Comparison of ENCODE assay signal across 19 mouse cellular contexts in genomic region chrX:75814958-75815357, GRCm38 (mm10).
DNase-seq lines count a peak whose midpoint lies in the region; ATAC-seq and TF ChIP-seq lines count a peak whose summit lies in the region.
"Had no signal": no experiment of that assay in that cellular context is flagged by ENCODE, and none has a peak within 500 bp of the region (broad histone marks: within the 10 kb centered on the region; RNA-seq: fewer than 3 reads in every experiment).

No protein-coding gene starts in this region.

- 76% methylated on average over 2 of the region's 2 CpGs for WGBS in hindbrain, postnatal 0 days
- 66% methylated on average over 2 of the region's 2 CpGs for WGBS in hindbrain, embryonic 16.5 days

- H3K4me2 ChIP-seq in hindbrain, postnatal 0 days (ENCODE audit: low read depth, low read length): no peak overlapping the region
- H3K4me2 ChIP-seq in hindbrain, embryonic 16.5 days (ENCODE audit: low read length): no peak overlapping the region
- H3K4me2 ChIP-seq: embryonic facial prominence, embryonic 13.5 days; hindbrain, embryonic 14.5 days; midbrain, embryonic 15.5 days had no signal

- ATAC-seq in hindbrain, postnatal 0 days: no peak
- no peak for ATAC-seq in hindbrain, embryonic 16.5 days
- no peak for ATAC-seq in monocyte, adult 5-6 weeks (replicated peaks; ENCODE audit: insufficient number of reproducible peaks, low FRiP score, low TSS enrichment, poor library complexity, severe bottlenecking)
- ATAC-seq: midbrain, embryonic 15.5 days had no signal

- peak; percentile 17 for TF ChIP-seq CTCF in hindbrain, postnatal 0 days (IDR thresholded peaks at IDR 0.05; ENCODE audit: low read depth)

- no peaks in the 10 kb centered on the region for H3K9me3 ChIP-seq in hindbrain, postnatal 0 days (ENCODE audit: low read length)
- no peaks in the 10 kb centered on the region for H3K9me3 ChIP-seq in hindbrain, embryonic 16.5 days (ENCODE audit: control insufficient read depth, low read length)
- H3K9me3 ChIP-seq: embryonic facial prominence, embryonic 13.5 days; midbrain, embryonic 15.5 days had no signal

- no peaks in the 10 kb centered on the region for H3K4me1 ChIP-seq in hindbrain, postnatal 0 days (ENCODE audit: insufficient read depth, low read length)
- no peaks in the 10 kb centered on the region for H3K4me1 ChIP-seq in hindbrain, embryonic 16.5 days (ENCODE audit: control insufficient read depth, insufficient read depth, low read depth, low read length)
- H3K4me1 ChIP-seq: embryonic facial prominence, embryonic 13.5 days; midbrain, embryonic 15.5 days had no signal

- H3K4me3 ChIP-seq in hindbrain, postnatal 0 days (ENCODE audit: low read length): no peak overlapping the region
- H3K4me3 ChIP-seq in hindbrain, embryonic 16.5 days (ENCODE audit: low read length): no peak overlapping the region
- H3K4me3 ChIP-seq: embryonic facial prominence, embryonic 13.5 days; midbrain, embryonic 15.5 days had no signal

- H3K27ac ChIP-seq in hindbrain, postnatal 0 days: no peak overlapping the region
- no peak overlapping the region for H3K27ac ChIP-seq in hindbrain, embryonic 16.5 days (ENCODE audit: low read depth, low read length)
- H3K27ac ChIP-seq: embryonic facial prominence, embryonic 13.5 days; hindbrain, embryonic 14.5 days; midbrain, embryonic 15.5 days had no signal

- H3K9ac ChIP-seq in hindbrain, postnatal 0 days (replicated peaks; ENCODE audit: low read length): no peak overlapping the region
- H3K9ac ChIP-seq in hindbrain, embryonic 16.5 days (ENCODE audit: low read depth, low read length): no peak overlapping the region
- H3K9ac ChIP-seq: embryonic facial prominence, embryonic 13.5 days; hindbrain, embryonic 14.5 days; midbrain, embryonic 15.5 days had no signal

- H3K36me3 ChIP-seq in hindbrain, postnatal 0 days (ENCODE audit: insufficient read depth, low read length): no peaks in the 10 kb centered on the region
- H3K36me3 ChIP-seq in hindbrain, embryonic 16.5 days (ENCODE audit: control insufficient read depth, insufficient read depth, low read length): no peaks in the 10 kb centered on the region
- H3K36me3 ChIP-seq: embryonic facial prominence, embryonic 13.5 days; midbrain, embryonic 15.5 days had no signal

- H3K27me3 ChIP-seq in hindbrain, postnatal 0 days (ENCODE audit: insufficient read depth, low read length): no peaks in the 10 kb centered on the region
- H3K27me3 ChIP-seq in hindbrain, embryonic 16.5 days (replicated peaks; ENCODE audit: control insufficient read depth, insufficient read depth, low read length): no peaks in the 10 kb centered on the region
- H3K27me3 ChIP-seq: embryonic facial prominence, embryonic 13.5 days; midbrain, embryonic 15.5 days had no signal

- DNase-seq in hindbrain, postnatal 0 days (ENCODE audit: low spot score): no peak
- peak; percentile 9 for DNase-seq in right cerebral cortex, postnatal 14 days
- DNase-seq in right cerebral cortex, postnatal 36 days (ENCODE audit: low spot score in 2 of 2): no peak
- DNase-seq in R1 (ENCODE audit: low read depth, low spot score): peak; percentile 42
- no peak for DNase-seq in cerebellum, adult 9-10 months
- DNase-seq: cerebellum, adult 9-11 months; heart, adult 18-20 months; heart, postnatal 36 days; kidney, adult 11 months; kidney, postnatal 10 days; liver; lung, adult 18-20 months; lung, postnatal 36 days; right cerebral cortex, postnatal 25 days had no signal

Comparison
In these comparisons a context has a peak if more than half of its experiments do, and no peak if none do; other contexts are left out.
1. DNase-seq: peak in right cerebral cortex, postnatal 14 days (single experiment) and R1 (single experiment); none in hindbrain, postnatal 0 days (single experiment), right cerebral cortex, postnatal 36 days (0 of 2) and cerebellum, adult 9-10 months (single experiment).